Mouse (Mus musculus) brown adipose tissue, adult 24 weeks (tissue): ENCODE results near the gene Mrpl53. TPM values are rescaled to one million over a fixed set of nuclear protein-coding genes. Genes with fewer than 3 reads are reported as not detected.

Experiments
- H3K27ac ChIP-seq: fragments of 200-500 bp; replicated peaks from 2 replicates; pipeline ENCODE4 v1.5.1; 2012; ENCODE audit warnings: low read depth, mild to moderate bottlenecking, low read length
- H3K4me1 ChIP-seq: fragments of 200-500 bp; 2 replicates; pipeline ENCODE4 v1.6.1; 2012; ENCODE audit warnings: low read length, mixed read lengths; ENCODE audit not compliant: control insufficient read depth, insufficient read depth, insufficient read length
- H3K4me3 ChIP-seq: fragments of 200-500 bp; 2 replicates; pipeline ENCODE4 v1.5.1; 2012; ENCODE audit warnings: low read depth, mild to moderate bottlenecking, low read length, moderate library complexity; ENCODE audit not compliant: insufficient read depth
- polyA plus RNA-seq: library from polyadenylated mRNA; stranded (reverse); fragments of >200 nt; gene quantifications from 2 replicates; pipeline ENCODE4 v1.2.4, GENCODE M21; 2012; ENCODE audit not compliant: missing spikeins, insufficient read depth, insufficient read length

Gene Mrpl53
- polyA plus RNA-seq, 1 experiment = 172 TPM

GRCm38 (mm10) chr6:83111510-83112136 is 2.8 kb downstream of the Mrpl53 start:
- Histone ChIP-seq H3K27ac (no peak overlapping the region), H3K4me1 (peaks cover 7% of the 10 kb centered on the region; the same call in 1 of the 2 replicates), H3K4me3 (no peak overlapping the region)

DNA sequence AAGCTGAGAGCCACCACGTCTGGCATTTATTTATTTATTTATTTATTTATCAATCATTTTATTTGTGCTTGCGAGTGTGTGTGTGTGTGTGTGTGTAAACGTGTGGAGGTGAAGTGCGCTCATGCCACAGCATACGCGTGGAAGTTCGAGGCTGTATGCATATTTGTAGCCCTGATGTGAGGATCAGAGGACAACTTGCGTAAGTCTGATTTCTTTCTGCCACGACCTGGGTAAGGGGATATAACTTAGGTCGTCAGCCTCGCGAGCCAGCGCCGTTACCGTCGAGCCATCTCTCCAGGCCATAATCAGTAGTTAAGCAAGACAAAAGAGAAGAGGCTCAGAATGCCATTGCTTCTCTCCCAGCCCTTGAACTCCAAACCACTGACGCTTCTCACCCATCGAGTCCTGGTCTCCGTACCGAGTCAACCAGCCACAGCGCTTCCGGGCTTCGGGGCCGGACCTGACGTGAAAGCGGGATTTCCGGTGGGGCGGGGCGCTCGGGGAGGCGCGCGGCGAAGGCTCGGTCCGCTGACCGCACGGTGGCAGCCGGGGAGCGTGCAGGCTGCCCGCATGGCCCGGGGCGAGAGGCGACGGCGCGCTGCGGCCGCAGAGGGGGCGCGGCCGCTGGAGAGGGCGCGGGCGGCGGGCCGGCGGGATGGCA is 6.3 kb downstream of the Mrpl53 start, which contains the start of gene Mogs:
Gene Mogs (plus strand): TSS at position 486 of the 661 bp plus-strand sequence.
- Histone ChIP-seq H3K4me1 (peaks cover 8% of the 10 kb centered on the region; the same call in 1 of the 2 replicates), H3K27ac (peak within 1 kb of the TSS; percentile 94), H3K4me3 (peak within 1 kb of the TSS; percentile 89)

- Histone ChIP-seq H3K27ac (no peak overlapping the region), H3K4me1 (peaks cover 8% of the 10 kb centered on the region; the same call in 1 of the 2 replicates), H3K4me3 (peak overlapping the region; percentile 89)
Observed at GRCm38 (mm10) chr6:83115682-83116372, 7.0 kb downstream of the Mrpl53 start.

- peak overlapping the region; percentile 89 for H3K4me3 ChIP-seq
- no peak overlapping the region for H3K27ac ChIP-seq
Observed at GRCm38 (mm10) chr6:83116373-83117164, 7.7 kb downstream of the Mrpl53 start.

GRCm38 (mm10) chr6:83117165-83117438 is 8.3 kb downstream of the Mrpl53 start:
- no peak overlapping the region for H3K27ac ChIP-seq
- peaks cover 8% of the 10 kb centered on the region; the same call in 1 of the 2 replicates for H3K4me1 ChIP-seq
- no peak overlapping the region for H3K4me3 ChIP-seq

More at GRCm38 (mm10) chr6:83116373-83117164, 7.7 kb downstream of the Mrpl53 start:
- H3K4me1 ChIP-seq = peaks cover 8% of the 10 kb centered on the region; the same call in 1 of the 2 replicates

DNA sequence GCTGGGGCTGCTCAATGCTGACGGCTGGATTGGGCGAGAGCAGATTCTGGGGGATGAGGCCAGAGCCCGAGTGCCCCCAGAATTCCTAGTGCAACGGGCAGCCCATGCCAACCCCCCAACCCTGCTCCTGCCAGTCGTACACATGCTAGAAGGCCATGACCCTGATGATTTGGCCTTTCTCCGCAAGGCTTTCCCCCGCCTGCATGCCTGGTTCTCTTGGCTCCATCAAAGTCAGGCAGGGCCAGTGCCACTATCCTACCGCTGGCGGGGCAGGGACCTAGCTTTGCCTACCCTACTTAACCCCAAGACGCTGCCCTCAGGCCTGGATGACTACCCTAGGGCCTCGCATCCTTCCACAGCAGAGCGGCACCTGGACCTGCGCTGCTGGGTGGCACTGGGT is 8.8 kb downstream of the Mrpl53 start:
- H3K4me3 ChIP-seq = no peak overlapping the region; the same call in 1 of the 2 replicates
- H3K4me1 ChIP-seq = peaks cover 8% of the 10 kb centered on the region; the same call in 1 of the 2 replicates
- H3K27ac ChIP-seq = no peak overlapping the region

- no peak overlapping the region for H3K27ac ChIP-seq
- peaks cover 8% of the 10 kb centered on the region; the same call in 1 of the 2 replicates for H3K4me1 ChIP-seq
- H3K4me3 ChIP-seq = no peak overlapping the region
Observed at GRCm38 (mm10) chr6:83118369-83118768, 9.5 kb downstream of the Mrpl53 start.

DNA sequence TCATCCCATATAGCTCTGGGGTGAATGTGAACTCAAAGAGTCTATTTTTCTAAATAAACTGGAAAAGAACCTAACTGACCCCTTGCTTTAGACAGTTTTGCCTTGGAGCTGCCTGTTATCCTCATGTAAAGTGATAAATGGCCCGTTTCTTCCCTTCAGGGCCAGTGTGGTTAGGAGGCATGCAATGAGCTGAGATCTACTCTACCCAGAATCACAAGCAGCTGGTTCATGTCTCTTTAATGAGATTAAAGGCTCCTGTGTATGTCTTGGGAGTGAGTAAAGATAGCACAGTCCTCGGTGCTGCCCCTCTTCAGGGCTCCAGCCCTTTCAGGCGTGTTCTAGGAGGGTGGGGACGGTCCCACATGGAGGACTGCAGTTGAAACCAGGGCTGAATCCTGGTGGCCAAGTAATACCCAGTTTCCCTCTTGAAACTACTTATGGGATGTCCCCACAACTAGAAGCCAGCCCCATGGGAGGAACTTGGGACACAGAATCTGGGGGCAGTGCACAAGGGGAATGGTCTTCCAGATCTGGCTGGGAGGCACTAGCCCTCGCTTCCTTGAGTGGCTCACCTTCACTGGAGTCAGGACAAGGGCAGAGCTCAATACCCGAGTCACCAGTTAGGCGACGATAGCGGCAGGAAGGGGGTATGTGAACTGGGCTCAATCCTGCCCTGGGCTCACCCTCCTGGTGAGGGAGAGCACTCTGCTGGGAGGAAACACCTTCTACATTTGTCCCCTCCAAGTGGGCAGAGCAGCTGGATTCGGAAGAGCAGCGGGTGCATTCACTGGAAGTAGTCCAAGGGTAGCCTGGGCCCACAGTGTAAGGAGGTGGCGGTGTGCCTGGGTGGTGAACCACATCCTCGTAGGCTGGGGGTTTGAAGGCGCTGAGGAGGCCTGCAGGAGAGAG is 10.2 kb downstream of the Mrpl53 start:
- Histone ChIP-seq H3K4me3 (no peak overlapping the region), H3K4me1 (peaks cover 8% of the 10 kb centered on the region; the same call in 1 of the 2 replicates), H3K27ac (no peak overlapping the region)

GRCm38 (mm10) chr6:83119734-83120051 is 10.9 kb downstream of the Mrpl53 start:
- Histone ChIP-seq H3K27ac (no peak overlapping the region), H3K4me3 (no peak overlapping the region; the same call in 1 of the 2 replicates), H3K4me1 (peaks cover 12% of the 10 kb centered on the region; the same call in 1 of the 2 replicates)

GRCm38 (mm10) chr6:83120930-83121862 is 12.4 kb downstream of the Mrpl53 start, which contains the start of gene Wbp1:
Wbp1 (minus strand) TSS chr6:83121559.
- peaks cover 8% of the 10 kb centered on the region; the same call in 1 of the 2 replicates for H3K4me1 ChIP-seq
- H3K4me3 ChIP-seq = peak within 1 kb of the TSS; percentile 69
- no peak within 1 kb of the TSS; the same call in 1 of the 2 replicates for H3K27ac ChIP-seq

- Histone ChIP-seq H3K27ac (no peak overlapping the region), H3K4me1 (peaks cover 8% of the 10 kb centered on the region; the same call in 1 of the 2 replicates)
Observed at GRCm38 (mm10) chr6:83121863-83122710, 13.2 kb downstream of the Mrpl53 start.

DNA sequence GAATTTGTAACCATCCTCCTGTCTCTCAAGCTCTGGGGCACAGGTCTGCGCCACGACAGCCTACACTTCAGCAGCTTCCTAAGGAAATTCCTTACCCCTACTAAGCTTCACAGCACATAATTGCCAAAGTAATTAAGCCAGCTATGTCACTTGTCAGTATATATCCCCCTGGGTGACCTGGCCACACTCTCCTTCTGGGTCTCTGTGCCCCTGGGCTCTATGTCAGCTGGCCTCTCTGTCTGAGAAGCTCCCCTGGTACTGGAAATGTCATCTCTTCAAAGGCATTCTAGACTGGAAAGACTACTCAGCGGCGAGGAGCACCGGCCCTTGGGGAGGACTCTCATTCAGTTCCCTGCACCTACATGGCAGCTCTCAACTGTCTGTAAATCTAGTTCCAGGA is 14.1 kb downstream of the Mrpl53 start:
- H3K4me3 ChIP-seq = no peak overlapping the region

More at GRCm38 (mm10) chr6:83121863-83122710, 13.2 kb downstream of the Mrpl53 start:
- peak overlapping the region; percentile 66 for H3K4me3 ChIP-seq

More for the DNA sequence above, 14.1 kb downstream of the Mrpl53 start:
- no peak overlapping the region for H3K27ac ChIP-seq
- H3K4me1 ChIP-seq = peaks cover 8% of the 10 kb centered on the region; the same call in 1 of the 2 replicates
